Mouse (Mus musculus) heart, postnatal 0 days (tissue): ENCODE measurements around the gene Tbxas1. TPM values are rescaled to one million over a fixed set of nuclear protein-coding genes. Genes with fewer than 3 reads are reported as not detected.

Source experiments
- ATAC-seq: fragments of 200-750 bp; cut with Nextera tagmentation; 2 replicates; pipeline ENCODE4 v1.8.0; 2017; ENCODE audit warnings: low read depth, moderate number of reproducible peaks, moderate library complexity; ENCODE audit not compliant: insufficient read depth
- DNase-seq: peaks from one replicate; pipeline ENCODE4 v3.0.0-alpha.2; 2016; ENCODE audit warnings: low spot score
- H3K27ac ChIP-seq: fragments of 300-500 bp; sonication (generic); 2 replicates; pipeline ENCODE4 v1.5.1; 2014; ENCODE audit warnings: low read depth, mild to moderate bottlenecking
- H3K27me3 ChIP-seq: fragments of 300-500 bp; sonication (generic); 2 replicates; pipeline ENCODE4 v1.6.1; 2014; ENCODE audit warnings: low read length, mixed read lengths; ENCODE audit not compliant: control insufficient read depth, insufficient read depth
- H3K36me3 ChIP-seq: fragments of 300-500 bp; sonication (generic); replicated peaks from 2 replicates; pipeline ENCODE4 v1.6.1; 2014; ENCODE audit warnings: low read length, mixed read lengths; ENCODE audit not compliant: control insufficient read depth, insufficient read depth
- H3K4me1 ChIP-seq: fragments of 300-500 bp; sonication (generic); 2 replicates; pipeline ENCODE4 v1.6.1; 2014; ENCODE audit warnings: antibody characterized with exemption; ENCODE audit not compliant: control insufficient read depth, insufficient read depth
- H3K4me2 ChIP-seq: fragments of 300-500 bp; sonication (generic); 2 replicates; pipeline ENCODE4 v1.6.1; 2014; ENCODE audit warnings: low read depth, mild to moderate bottlenecking, low read length, moderate library complexity
- H3K4me3 ChIP-seq: fragments of 300-500 bp; sonication (generic); 2 replicates; pipeline ENCODE4 v1.5.1; 2014; ENCODE audit warnings: low read depth, low read length
- H3K9ac ChIP-seq: fragments of 300-500 bp; sonication (generic); replicated peaks from 2 replicates; pipeline ENCODE4 v1.6.1; 2014; ENCODE audit warnings: low read depth, low read length, mixed read lengths
- H3K9me3 ChIP-seq: fragments of 300-500 bp; sonication (generic); replicated peaks from 2 replicates; pipeline ENCODE4 v1.6.1; 2016; ENCODE audit warnings: low read length; ENCODE audit not compliant: control insufficient read depth
- CTCF ChIP-seq: IDR thresholded peaks from 2 replicates; pipeline ENCODE4 v1.5.1; 2016; ENCODE audit warnings: antibody characterized with exemption, control low read depth, low read depth
- EP300 ChIP-seq: IDR thresholded peaks from 2 replicates; pipeline ENCODE4 v1.6.1; 2016; ENCODE audit warnings: antibody characterized with exemption, low read depth
- WGBS: fragments of 180-500 bp; shearing (Covaris S2); extraction: QIAGEN DNeasy Blood & Tissue Kit; methylation state at CpG from one replicate; pipeline ENCODE4 v1.1.7; 2014; 5-methylcytosine and 5-hydroxymethylcytosine counted together
- polyA plus RNA-seq: library from polyadenylated mRNA; unstranded; fragments of >200 nt; fragmentation: Nextera tagmentation; extraction: Ambion mirVana; gene quantifications from 2 replicates; pipeline ENCODE4 v1.2.1, GENCODE M21; 2015
- total RNA-seq: library from RNA; depleted of rRNA; stranded (reverse); fragments of >200 nt; gene quantifications from 2 replicates; pipeline ENCODE4 v1.2.3, GENCODE M21; 2014; ENCODE audit warnings: low replicate concordance; rRNA removed

The Tbxas1 gene
- total and polyA plus RNA-seq, 2 experiments from 2014 or later, result 0.64 to 1.6 TPM

DNA sequence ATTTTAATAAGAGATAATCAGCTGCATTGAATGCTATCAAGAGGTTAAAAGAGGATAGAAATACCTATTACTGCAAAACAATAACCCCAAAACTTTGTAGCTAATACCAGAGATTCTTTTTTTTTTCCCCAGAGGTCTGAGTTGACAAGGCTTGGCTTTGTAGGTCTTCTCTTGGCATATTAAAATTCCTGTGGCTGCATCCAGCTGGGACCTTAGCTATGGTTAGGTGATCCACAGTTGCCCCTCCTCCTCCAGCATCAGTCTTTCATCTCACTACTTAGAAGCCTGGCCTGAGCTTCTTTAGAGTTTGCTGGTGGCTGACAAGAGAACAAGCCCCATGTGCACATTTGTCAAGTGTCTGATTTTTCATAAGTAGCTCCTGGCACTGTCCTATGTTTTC lies 249.5 kb downstream of the Tbxas1 start:
- H3K4me2 ChIP-seq, result no peak overlapping the region

DNA sequence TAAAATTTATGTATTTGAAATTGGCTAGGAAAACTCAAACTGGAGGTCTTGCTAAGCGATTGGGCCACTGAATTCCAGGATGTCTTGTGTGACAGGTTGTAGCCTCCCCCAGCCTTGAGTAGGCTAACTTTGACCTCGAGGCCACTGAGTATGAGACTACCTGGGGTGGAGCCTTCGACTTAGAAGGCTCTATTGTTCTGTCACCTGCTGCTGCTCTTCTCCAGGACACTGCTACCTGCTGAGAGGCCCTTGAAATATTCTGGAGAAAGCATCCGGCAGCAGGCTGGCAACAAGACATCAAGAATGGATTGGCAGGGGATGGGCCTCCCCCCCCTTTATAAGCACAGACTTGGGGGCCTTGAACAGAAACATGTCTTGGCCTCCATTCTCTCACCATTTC lies 256.3 kb downstream of the Tbxas1 start:
- peaks cover 15% of the 10 kb centered on the region for H3K36me3 ChIP-seq
- 48% methylated on average over 4 of the region's 4 CpGs for WGBS
- DNase-seq, result no peak
- H3K4me1 ChIP-seq, result no peaks in the 10 kb centered on the region
- H3K4me3 ChIP-seq, result no peak overlapping the region
- H3K27ac ChIP-seq, result no peak overlapping the region
- ATAC-seq, result no peak
- no peak overlapping the region for H3K4me2 ChIP-seq
- TF ChIP-seq CTCF (no peak), EP300 (no peak)
- no peak overlapping the region for H3K9ac ChIP-seq
- H3K27me3 ChIP-seq, result no peaks in the 10 kb centered on the region
- H3K9me3 ChIP-seq, result no peaks in the 10 kb centered on the region

More for the DNA sequence above, 249.5 kb downstream of the Tbxas1 start:
- H3K27me3 ChIP-seq, result no peaks in the 10 kb centered on the region
- 0 out of 2 replicates have a peak, but pooled peaks cover 4% of the 10 kb centered on the region for H3K36me3 ChIP-seq
- H3K9me3 ChIP-seq, result no peaks in the 10 kb centered on the region
- H3K9ac ChIP-seq, result no peak overlapping the region
- H3K4me1 ChIP-seq, result no peaks in the 10 kb centered on the region
- H3K4me3 ChIP-seq, result no peak overlapping the region
- ATAC-seq (no peak), DNase-seq (no peak)
- TF ChIP-seq CTCF (no peak), EP300 (no peak)
- H3K27ac ChIP-seq, result no peak overlapping the region

DNA sequence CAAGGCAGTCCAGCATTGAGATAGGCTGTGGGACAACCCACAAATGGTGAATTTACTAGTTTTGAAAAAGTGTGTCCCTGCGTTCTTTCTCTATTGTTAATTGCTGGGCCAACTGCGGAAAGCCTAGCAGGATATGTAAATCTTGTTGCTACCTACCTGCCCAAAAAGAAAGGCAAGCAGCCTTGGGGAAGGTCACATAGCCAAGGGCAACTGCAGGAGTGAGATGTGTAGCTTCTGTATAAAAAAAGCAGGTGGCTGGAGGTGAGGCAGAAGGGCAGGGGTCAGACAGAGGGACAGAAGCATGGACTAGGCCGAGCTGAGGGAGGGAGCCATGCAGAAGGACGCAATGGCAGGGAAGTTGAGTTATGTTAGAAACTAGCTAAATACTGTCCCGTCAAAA lies 257.4 kb downstream of the Tbxas1 start:
- peaks cover 15% of the 10 kb centered on the region for H3K36me3 ChIP-seq
- no peaks in the 10 kb centered on the region for H3K27me3 ChIP-seq
- no peak overlapping the region for H3K4me2 ChIP-seq
- WGBS, result 69% methylated on average over 5 of the region's 5 CpGs
- DNase-seq (no peak), ATAC-seq (no peak)
- no peak overlapping the region for H3K4me3 ChIP-seq
- H3K27ac ChIP-seq, result no peak overlapping the region
- no peak overlapping the region for H3K9ac ChIP-seq
- TF ChIP-seq EP300 (no peak), CTCF (no peak)
- H3K9me3 ChIP-seq, result no peaks in the 10 kb centered on the region
- no peaks in the 10 kb centered on the region for H3K4me1 ChIP-seq

Other genes starting within 250 kb of the Tbxas1 start
- 0.04 and 1.7 TPM in 2 replicates for gene Klrg2, start 238.2 kb upstream of the Tbxas1 start, total RNA-seq
- gene Klrg2, start 238.2 kb upstream of the Tbxas1 start, polyA plus RNA-seq, result 0.20 and 0.25 TPM in 2 replicates
- gene Clec2l, start 212.3 kb upstream of the Tbxas1 start, total RNA-seq, result 3.4 and 3.9 TPM in 2 replicates
- gene Clec2l, start 212.3 kb upstream of the Tbxas1 start, polyA plus RNA-seq, result 1.0 and 1.2 TPM in 2 replicates
- 39.2 and 45.0 TPM in 2 replicates for gene Hipk2, start 761 bp downstream of the Tbxas1 start, total RNA-seq
- 9.4 and 9.8 TPM in 2 replicates for gene Hipk2, start 761 bp downstream of the Tbxas1 start, polyA plus RNA-seq
- gene Parp12, start 242.9 kb downstream of the Tbxas1 start, total RNA-seq, result 33.8 and 48.5 TPM in 2 replicates
- 8.0 and 10.0 TPM in 2 replicates for gene Parp12, start 242.9 kb downstream of the Tbxas1 start, polyA plus RNA-seq